Mouse (Mus musculus) midbrain, embryonic 16.5 days (tissue): Measurements from ENCODE around the gene Ptprd. TPM values are rescaled to one million over a fixed set of nuclear protein-coding genes. Genes with fewer than 3 reads are reported as not detected.

Experiments
- ATAC-seq: fragments of 200-750 bp; cut with Nextera tagmentation; 2 replicates; pipeline ENCODE4 v1.8.0; 2017; ENCODE audit warnings: moderate TSS enrichment
- H3K27ac ChIP-seq: fragments of 300-500 bp; sonication (generic); 2 replicates; pipeline ENCODE4 v1.5.1; 2014; ENCODE audit warnings: mild to moderate bottlenecking, low read length, mixed read lengths
- H3K27me3 ChIP-seq: fragments of 300-500 bp; sonication (generic); 2 replicates; pipeline ENCODE4 v1.6.1; 2014; ENCODE audit warnings: low read depth, low read length, mixed read lengths; ENCODE audit not compliant: control insufficient read depth, insufficient read depth
- H3K36me3 ChIP-seq: fragments of 300-500 bp; sonication (generic); 2 replicates; pipeline ENCODE4 v1.6.1; 2014; ENCODE audit warnings: mild to moderate bottlenecking, low read length, moderate library complexity, mixed read lengths; ENCODE audit not compliant: control insufficient read depth, insufficient read depth
- H3K4me1 ChIP-seq: fragments of 300-500 bp; sonication (generic); 2 replicates; pipeline ENCODE4 v1.6.1; 2014; ENCODE audit warnings: mild to moderate bottlenecking, low read length, mixed read lengths; ENCODE audit not compliant: control insufficient read depth, insufficient read depth
- H3K4me2 ChIP-seq: fragments of 300-500 bp; sonication (generic); 2 replicates; pipeline ENCODE4 v1.6.1; 2014; ENCODE audit warnings: mild to moderate bottlenecking, low read length, mixed read lengths
- H3K4me3 ChIP-seq: fragments of 300-500 bp; sonication (generic); 2 replicates; pipeline ENCODE4 v1.5.1; 2014; ENCODE audit warnings: low read depth, mild to moderate bottlenecking, low read length, moderate library complexity, mixed read lengths
- H3K9ac ChIP-seq: fragments of 300-500 bp; sonication (generic); 2 replicates; pipeline ENCODE4 v1.6.1; 2014; ENCODE audit warnings: low read depth, low read length, mixed read lengths
- H3K9me3 ChIP-seq: fragments of 300-500 bp; sonication (generic); replicated peaks from 2 replicates; pipeline ENCODE4 v1.6.1; 2014; ENCODE audit warnings: mild to moderate bottlenecking, low read length, mixed read lengths; ENCODE audit not compliant: control insufficient read depth, poor library complexity, severe bottlenecking
- WGBS: fragments of 180-500 bp; shearing (Covaris S2); extraction: QIAGEN DNeasy Blood & Tissue Kit; methylation state at CpG from one replicate; pipeline ENCODE4 v1.1.7; 2014; 5-methylcytosine and 5-hydroxymethylcytosine counted together
- polyA plus RNA-seq: library from polyadenylated mRNA; unstranded; fragments of >200 nt; fragmentation: Nextera tagmentation; extraction: Ambion mirVana; gene quantifications from 2 replicates; pipeline ENCODE4 v1.2.1, GENCODE M21; 2015

Gene Ptprd
- polyA plus RNA-seq, 1 experiment from 2014 or later = 90.7 TPM

- Histone ChIP-seq H3K27me3 (no peaks in the 10 kb centered on the region), H3K4me1 (peaks cover 34% of the 10 kb centered on the region), H3K9me3 (no peaks in the 10 kb centered on the region), H3K4me3 (no peak overlapping the region), H3K9ac (no peak overlapping the region), H3K36me3 (no peaks in the 10 kb centered on the region), H3K27ac (0 out of 2 replicates have a peak overlapping the region, but pooled peaks have one; percentile 28), H3K4me2 (no peak overlapping the region)
- ATAC-seq = 0 out of 2 replicates have a peak, but pooled peaks have one; percentile 49
- WGBS = 26% methylated on average over 4 of the region's 4 CpGs
Measured at GRCm38 (mm10) chr4:76370041-76370880, 1841.5 kb downstream of the Ptprd start.

- peaks cover 34% of the 10 kb centered on the region for H3K4me1 ChIP-seq
- H3K9me3 ChIP-seq = no peaks in the 10 kb centered on the region
- 61% methylated on average over 3 of the region's 3 CpGs for WGBS
- H3K9ac ChIP-seq = no peak overlapping the region
- ATAC-seq = no peak
- H3K27me3 ChIP-seq = no peaks in the 10 kb centered on the region
- no peak overlapping the region for H3K4me3 ChIP-seq
- H3K36me3 ChIP-seq = no peaks in the 10 kb centered on the region
- H3K27ac ChIP-seq = no peak overlapping the region
- H3K4me2 ChIP-seq = no peak overlapping the region
Measured at GRCm38 (mm10) chr4:76369101-76369500, 1842.7 kb downstream of the Ptprd start.

DNA sequence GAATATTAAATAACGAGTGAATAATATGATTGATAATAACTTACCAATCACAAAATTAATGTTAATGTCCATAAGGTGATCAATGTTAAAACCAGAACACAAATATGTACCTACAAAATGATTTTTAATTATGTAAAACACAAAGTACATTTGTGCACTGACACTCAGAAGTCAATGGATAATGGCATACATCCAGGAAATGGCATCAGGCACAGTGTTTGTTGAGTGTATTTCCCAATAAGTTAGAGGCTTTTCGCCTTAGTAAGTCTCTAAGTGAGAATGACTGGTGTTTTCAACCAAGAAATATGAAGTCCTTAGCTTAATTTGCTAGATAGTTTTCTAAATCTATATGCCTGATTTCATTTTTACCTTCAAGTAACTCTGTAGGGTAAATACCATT lies 1843.5 kb downstream of the Ptprd start:
- ATAC-seq = no peak
- H3K27ac ChIP-seq = no peak overlapping the region
- 95% methylated on average over 2 of the region's 2 CpGs for WGBS
- H3K9ac ChIP-seq = no peak overlapping the region
- H3K36me3 ChIP-seq = no peaks in the 10 kb centered on the region
- no peaks in the 10 kb centered on the region for H3K27me3 ChIP-seq
- no peaks in the 10 kb centered on the region for H3K9me3 ChIP-seq
- H3K4me3 ChIP-seq = no peak overlapping the region
- no peak overlapping the region for H3K4me2 ChIP-seq
- peaks cover 35% of the 10 kb centered on the region for H3K4me1 ChIP-seq

DNA sequence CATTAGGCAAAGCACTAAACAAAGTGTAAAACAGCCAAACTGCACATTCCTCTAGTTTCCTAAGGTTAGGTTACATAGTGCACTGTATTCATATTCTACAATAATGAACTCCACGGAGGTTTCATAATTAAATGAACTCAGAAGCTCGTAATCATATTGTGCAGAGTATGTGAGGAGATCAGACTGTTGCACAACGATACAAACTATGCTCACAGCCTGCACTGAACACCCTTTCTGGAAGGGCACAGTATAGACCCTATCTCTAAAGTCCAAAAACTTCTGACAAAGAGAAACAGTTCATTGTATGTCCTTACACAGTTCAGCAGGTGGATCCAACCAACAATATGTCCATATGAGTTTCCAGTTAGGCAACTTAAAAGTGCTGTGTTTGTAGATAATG lies 1844.5 kb downstream of the Ptprd start:
- Histone ChIP-seq H3K27me3 (no peaks in the 10 kb centered on the region), H3K4me2 (no peak overlapping the region), H3K9ac (no peak overlapping the region), H3K4me1 (peaks cover 37% of the 10 kb centered on the region), H3K9me3 (no peaks in the 10 kb centered on the region), H3K4me3 (no peak overlapping the region), H3K27ac (no peak overlapping the region), H3K36me3 (no peaks in the 10 kb centered on the region)
- 66% methylated on average over 3 of the region's 3 CpGs for WGBS
- no peak for ATAC-seq

- H3K27me3 ChIP-seq = no peaks in the 10 kb centered on the region
- no peaks in the 10 kb centered on the region for H3K9me3 ChIP-seq
- no peak overlapping the region for H3K9ac ChIP-seq
- H3K4me2 ChIP-seq = no peak overlapping the region
- peaks cover 39% of the 10 kb centered on the region for H3K4me1 ChIP-seq
- no peak overlapping the region for H3K4me3 ChIP-seq
- WGBS = 53% methylated on average over 4 of the region's 4 CpGs
- no peak overlapping the region for H3K27ac ChIP-seq
- 0 out of 2 replicates have a peak, but pooled peaks have one; percentile 30 for ATAC-seq
- no peaks in the 10 kb centered on the region for H3K36me3 ChIP-seq
Measured at GRCm38 (mm10) chr4:76365871-76366270, 1845.9 kb downstream of the Ptprd start.

GRCm38 (mm10) chr4:76361546-76361945 lies 1850.2 kb downstream of the Ptprd start:
- ATAC-seq = no peak
- H3K4me1 ChIP-seq = peaks cover 14% of the 10 kb centered on the region

DNA sequence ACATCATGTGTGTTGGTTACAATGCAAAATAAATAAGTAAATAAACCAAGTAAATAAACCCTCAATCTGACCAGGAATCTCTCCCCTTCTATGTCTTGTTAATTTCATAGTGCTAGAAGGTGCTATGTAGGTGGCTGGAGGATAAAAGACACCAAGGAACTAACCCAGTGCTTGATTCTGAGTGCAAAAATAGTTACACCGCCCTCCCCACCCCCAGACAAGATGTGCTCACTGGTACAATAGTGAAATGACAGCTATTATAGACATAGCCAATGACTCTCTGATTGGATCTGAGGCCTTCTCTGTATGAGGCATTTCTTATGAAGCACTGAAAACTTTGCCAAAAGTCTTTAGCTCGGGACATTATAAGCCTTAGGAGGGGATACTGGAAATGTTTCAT lies 1857.6 kb downstream of the Ptprd start:
- no peak for ATAC-seq

More at GRCm38 (mm10) chr4:76361546-76361945, 1850.2 kb downstream of the Ptprd start:
- Histone ChIP-seq H3K9me3 (no peaks in the 10 kb centered on the region), H3K4me3 (no peak overlapping the region), H3K9ac (no peak overlapping the region), H3K36me3 (no peaks in the 10 kb centered on the region), H3K27me3 (no peaks in the 10 kb centered on the region), H3K27ac (no peak overlapping the region), H3K4me2 (no peak overlapping the region)
- 55% methylated on average over 1 of the region's 1 CpGs for WGBS

GRCm38 (mm10) chr4:76352468-76352867 lies 1859.3 kb downstream of the Ptprd start:
- no peak overlapping the region for H3K4me3 ChIP-seq
- 73% methylated on average over 1 of the region's 1 CpGs for WGBS
- no peak for ATAC-seq
- no peak overlapping the region for H3K27ac ChIP-seq
- H3K27me3 ChIP-seq = no peaks in the 10 kb centered on the region
- H3K9me3 ChIP-seq = no peaks in the 10 kb centered on the region
- H3K9ac ChIP-seq = no peak overlapping the region
- H3K4me1 ChIP-seq = peaks cover 9% of the 10 kb centered on the region; the same call in 1 of the 2 replicates
- H3K4me2 ChIP-seq = no peak overlapping the region
- no peaks in the 10 kb centered on the region for H3K36me3 ChIP-seq

More for the DNA sequence above, 1857.6 kb downstream of the Ptprd start:
- no peaks in the 10 kb centered on the region for H3K36me3 ChIP-seq
- no peak overlapping the region for H3K9ac ChIP-seq
- no peak overlapping the region for H3K27ac ChIP-seq
- WGBS = 94% methylated on average over 2 of the region's 2 CpGs
- H3K27me3 ChIP-seq = no peaks in the 10 kb centered on the region
- no peaks in the 10 kb centered on the region for H3K9me3 ChIP-seq
- H3K4me1 ChIP-seq = peaks cover 9% of the 10 kb centered on the region; the same call in 1 of the 2 replicates
- H3K4me3 ChIP-seq = no peak overlapping the region
- no peak overlapping the region for H3K4me2 ChIP-seq
